Mouse (Mus musculus): ENCODE measurements at regions not wholly inside any gene's neighbourhood (a gene's known extent, or its start where the extent isn't known, plus 50 kb on each side); places are given as distances from the start of the nearest gene placed in this dataset.
A peak's percentile ranks its signal among the peaks of the same experiment; 100 is the strongest.

DNA sequence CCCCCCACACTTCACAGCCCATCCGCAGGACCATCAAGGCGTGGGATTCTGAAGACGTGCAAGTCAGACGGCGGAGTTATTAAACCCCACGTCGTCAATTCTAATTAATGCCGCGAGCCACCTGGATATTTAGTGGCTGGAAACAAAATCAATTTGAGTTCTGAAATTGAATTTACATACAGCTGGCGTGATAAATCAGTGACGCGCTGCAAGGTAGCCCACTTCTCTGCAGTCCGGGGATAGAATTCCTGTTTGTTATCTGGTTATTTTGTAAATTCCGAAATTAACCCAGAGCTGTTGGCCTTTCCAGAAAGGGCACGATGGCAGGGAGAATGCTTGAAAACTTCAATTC is 215.1 kb upstream of the Gm10131 start:
- WGBS (ENCODE audit: insufficient replicate concordance) = 8% methylated on average over 15 of the region's 15 CpGs
- H3K27ac ChIP-seq (ENCODE audit: low read depth, low read length) = no peak overlapping the region
- no peaks in the 10 kb centered on the region for H3K36me3 ChIP-seq (ENCODE audit: control insufficient read depth, insufficient read depth, low read length)
- peak overlapping the region; percentile 72 for H3K4me2 ChIP-seq
- peaks cover 6% of the 10 kb centered on the region; the same call in 1 of the 2 replicates for H3K4me1 ChIP-seq (ENCODE audit: control insufficient read depth, insufficient read depth, low read length)
- H3K4me3 ChIP-seq (ENCODE audit: low read depth, low read length) = peak overlapping the region; percentile 33
- H3K9me3 ChIP-seq (replicated peaks; ENCODE audit: control insufficient read depth, low read length) = no peaks in the 10 kb centered on the region
- H3K27me3 ChIP-seq (ENCODE audit: control insufficient read depth, insufficient read depth, low read length) = peaks cover 5% of the 10 kb centered on the region; the same call in 1 of the 2 replicates
- ATAC-seq (replicated peaks; ENCODE audit: insufficient number of reproducible peaks, low FRiP score, low TSS enrichment) = no peak
- peak overlapping the region; percentile 39; the same call in 1 of the 2 replicates for H3K9ac ChIP-seq (ENCODE audit: low read depth, low read length)

DNA sequence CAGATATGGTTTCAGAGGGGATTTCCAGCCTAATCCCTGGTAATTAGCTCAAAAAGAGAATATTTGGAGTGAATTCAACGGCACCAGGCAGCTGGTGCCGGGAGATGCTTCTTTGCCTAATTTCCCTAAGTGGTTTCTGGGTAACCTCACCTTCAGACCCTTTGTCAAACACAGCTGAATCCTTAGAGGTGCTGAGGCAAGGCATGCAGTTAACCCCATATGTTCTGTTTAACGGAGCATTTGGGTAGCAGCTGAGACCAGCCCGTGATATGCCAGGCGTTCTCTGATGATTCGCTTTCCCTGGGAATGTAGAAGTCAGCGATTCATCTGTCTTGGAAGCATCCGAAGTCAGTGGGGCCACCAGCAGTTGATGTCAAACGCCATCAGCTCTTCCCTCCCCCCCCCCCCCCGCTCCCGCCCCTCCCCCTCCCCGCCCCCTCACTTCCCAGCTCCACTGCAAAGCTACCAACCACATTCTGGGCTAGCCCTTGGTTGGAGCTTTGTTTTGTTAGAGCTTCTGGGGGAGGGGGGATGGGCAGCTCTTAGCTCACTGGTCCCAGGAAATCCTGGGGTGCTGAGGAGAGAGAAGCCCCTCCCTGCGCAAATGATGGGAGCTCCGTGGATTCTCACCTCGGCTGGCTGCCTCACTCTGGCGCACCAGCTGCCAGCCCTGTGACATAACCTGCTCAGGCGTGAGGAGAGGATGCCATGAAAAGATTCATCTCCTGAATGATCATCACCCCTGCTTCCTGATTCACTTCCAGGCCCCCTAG is 214.5 kb upstream of the Gm10131 start:
- 3% methylated on average over 14 of the region's 17 CpGs for WGBS (ENCODE audit: insufficient replicate concordance)
- H3K27me3 ChIP-seq (ENCODE audit: control insufficient read depth, insufficient read depth, low read length) = peaks cover 5% of the 10 kb centered on the region; the same call in 1 of the 2 replicates
- H3K4me1 ChIP-seq (ENCODE audit: control insufficient read depth, insufficient read depth, low read length) = peaks cover 6% of the 10 kb centered on the region; the same call in 1 of the 2 replicates
- H3K4me3 ChIP-seq (ENCODE audit: low read depth, low read length) = peak overlapping the region; percentile 33
- H3K4me2 ChIP-seq = peak overlapping the region; percentile 72
- no peaks in the 10 kb centered on the region for H3K36me3 ChIP-seq (ENCODE audit: control insufficient read depth, insufficient read depth, low read length)
- H3K27ac ChIP-seq (ENCODE audit: low read depth, low read length) = no peak overlapping the region
- H3K9me3 ChIP-seq (replicated peaks; ENCODE audit: control insufficient read depth, low read length) = no peaks in the 10 kb centered on the region
- ATAC-seq (replicated peaks; ENCODE audit: insufficient number of reproducible peaks, low FRiP score, low TSS enrichment) = no peak
- peak overlapping the region; percentile 39; the same call in 1 of the 2 replicates for H3K9ac ChIP-seq (ENCODE audit: low read depth, low read length)

DNA sequence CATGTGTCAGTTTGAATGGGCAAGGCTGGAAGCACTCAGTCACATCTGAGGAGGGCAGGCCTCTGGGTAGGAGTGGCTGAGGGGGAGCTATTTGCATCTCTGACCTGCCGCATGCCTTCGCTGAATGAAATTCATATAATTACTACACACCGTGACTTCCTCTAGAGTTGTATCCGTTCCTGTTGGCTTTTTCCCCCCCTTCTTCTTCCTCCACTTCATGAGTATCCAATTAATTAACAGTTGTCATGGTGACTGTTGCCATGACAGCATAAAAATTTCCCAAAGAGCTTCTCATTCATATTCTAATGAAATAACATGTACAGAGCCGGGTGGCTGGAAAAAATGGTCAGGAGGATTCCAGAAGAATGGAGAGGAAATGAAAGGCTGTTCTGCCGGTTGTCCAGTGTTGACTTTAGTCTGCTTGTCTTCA is 208.6 kb upstream of the Gm10131 start:
- Histone ChIP-seq H3K27me3 (ENCODE audit: control insufficient read depth, insufficient read depth, low read length) (no peaks in the 10 kb centered on the region), H3K9me3 (replicated peaks; ENCODE audit: control insufficient read depth, low read length) (no peaks in the 10 kb centered on the region), H3K4me2 (no peak overlapping the region), H3K4me3 (ENCODE audit: low read depth, low read length) (no peak overlapping the region), H3K27ac (ENCODE audit: low read depth, low read length) (no peak overlapping the region), H3K9ac (ENCODE audit: low read depth, low read length) (no peak overlapping the region), H3K36me3 (ENCODE audit: control insufficient read depth, insufficient read depth, low read length) (no peaks in the 10 kb centered on the region), H3K4me1 (ENCODE audit: control insufficient read depth, insufficient read depth, low read length) (no peaks in the 10 kb centered on the region)
- WGBS (ENCODE audit: insufficient replicate concordance) = 77% methylated on average over 6 of the region's 6 CpGs
- ATAC-seq (replicated peaks; ENCODE audit: insufficient number of reproducible peaks, low FRiP score, low TSS enrichment) = no peak

DNA sequence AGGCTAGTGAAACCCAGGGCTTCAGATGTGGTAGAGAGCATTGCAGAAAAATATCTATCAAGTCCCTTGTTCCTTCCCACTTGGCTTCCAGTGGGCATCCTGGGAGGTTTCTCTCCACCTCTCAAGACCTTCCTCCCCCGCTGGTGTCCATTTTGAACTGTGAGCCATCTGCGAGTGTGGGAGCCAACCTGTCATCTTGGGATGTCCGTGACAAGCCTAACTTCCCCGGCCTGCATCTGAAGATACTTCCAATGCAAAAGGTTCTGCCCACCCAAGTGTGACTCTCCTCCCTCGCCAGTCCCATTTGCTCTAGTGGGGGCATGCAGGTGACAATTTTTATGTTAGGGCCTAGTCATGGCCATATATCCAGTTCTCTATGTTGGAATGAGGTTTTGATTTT is 208.2 kb upstream of the Gm10131 start:
- no peaks in the 10 kb centered on the region for H3K36me3 ChIP-seq (ENCODE audit: control insufficient read depth, insufficient read depth, low read length)
- 83% methylated on average over 5 of the region's 5 CpGs for WGBS (ENCODE audit: insufficient replicate concordance)
- no peak overlapping the region for H3K4me2 ChIP-seq
- no peak overlapping the region for H3K4me3 ChIP-seq (ENCODE audit: low read depth, low read length)
- H3K27me3 ChIP-seq (ENCODE audit: control insufficient read depth, insufficient read depth, low read length) = no peaks in the 10 kb centered on the region
- no peak overlapping the region for H3K9ac ChIP-seq (ENCODE audit: low read depth, low read length)
- H3K9me3 ChIP-seq (replicated peaks; ENCODE audit: control insufficient read depth, low read length) = no peaks in the 10 kb centered on the region
- H3K4me1 ChIP-seq (ENCODE audit: control insufficient read depth, insufficient read depth, low read length) = no peaks in the 10 kb centered on the region
- no peak overlapping the region for H3K27ac ChIP-seq (ENCODE audit: low read depth, low read length)
- no peak for ATAC-seq (replicated peaks; ENCODE audit: insufficient number of reproducible peaks, low FRiP score, low TSS enrichment)

DNA sequence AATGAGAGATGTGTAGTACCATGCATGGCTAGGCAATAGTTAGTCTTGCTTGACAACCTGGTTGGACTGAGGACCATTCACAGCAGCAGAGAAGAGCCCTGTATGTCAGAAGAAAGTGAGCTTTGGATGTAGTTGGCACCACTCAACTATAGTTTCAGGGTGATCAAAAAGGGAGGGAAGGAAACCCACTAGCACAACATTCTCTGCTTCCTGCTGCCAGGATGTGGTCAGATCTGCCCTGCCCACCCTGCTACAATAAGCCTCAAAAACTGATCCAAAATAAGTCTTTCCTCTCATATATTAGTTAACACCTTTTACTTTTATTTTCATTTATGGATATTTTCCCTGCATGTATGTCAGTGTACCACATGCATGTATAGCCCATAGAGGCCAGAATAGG is 203.7 kb upstream of the Gm10131 start:
- H3K27ac ChIP-seq (ENCODE audit: low read depth, low read length) = no peak overlapping the region
- H3K36me3 ChIP-seq (ENCODE audit: control insufficient read depth, insufficient read depth, low read length) = no peaks in the 10 kb centered on the region
- H3K9ac ChIP-seq (ENCODE audit: low read depth, low read length) = no peak overlapping the region
- H3K4me2 ChIP-seq = no peak overlapping the region
- ATAC-seq (replicated peaks; ENCODE audit: insufficient number of reproducible peaks, low FRiP score, low TSS enrichment) = no peak
- H3K9me3 ChIP-seq (replicated peaks; ENCODE audit: control insufficient read depth, low read length) = no peaks in the 10 kb centered on the region
- no peaks in the 10 kb centered on the region for H3K27me3 ChIP-seq (ENCODE audit: control insufficient read depth, insufficient read depth, low read length)
- no peak overlapping the region for H3K4me3 ChIP-seq (ENCODE audit: low read depth, low read length)
- H3K4me1 ChIP-seq (ENCODE audit: control insufficient read depth, insufficient read depth, low read length) = no peaks in the 10 kb centered on the region

DNA sequence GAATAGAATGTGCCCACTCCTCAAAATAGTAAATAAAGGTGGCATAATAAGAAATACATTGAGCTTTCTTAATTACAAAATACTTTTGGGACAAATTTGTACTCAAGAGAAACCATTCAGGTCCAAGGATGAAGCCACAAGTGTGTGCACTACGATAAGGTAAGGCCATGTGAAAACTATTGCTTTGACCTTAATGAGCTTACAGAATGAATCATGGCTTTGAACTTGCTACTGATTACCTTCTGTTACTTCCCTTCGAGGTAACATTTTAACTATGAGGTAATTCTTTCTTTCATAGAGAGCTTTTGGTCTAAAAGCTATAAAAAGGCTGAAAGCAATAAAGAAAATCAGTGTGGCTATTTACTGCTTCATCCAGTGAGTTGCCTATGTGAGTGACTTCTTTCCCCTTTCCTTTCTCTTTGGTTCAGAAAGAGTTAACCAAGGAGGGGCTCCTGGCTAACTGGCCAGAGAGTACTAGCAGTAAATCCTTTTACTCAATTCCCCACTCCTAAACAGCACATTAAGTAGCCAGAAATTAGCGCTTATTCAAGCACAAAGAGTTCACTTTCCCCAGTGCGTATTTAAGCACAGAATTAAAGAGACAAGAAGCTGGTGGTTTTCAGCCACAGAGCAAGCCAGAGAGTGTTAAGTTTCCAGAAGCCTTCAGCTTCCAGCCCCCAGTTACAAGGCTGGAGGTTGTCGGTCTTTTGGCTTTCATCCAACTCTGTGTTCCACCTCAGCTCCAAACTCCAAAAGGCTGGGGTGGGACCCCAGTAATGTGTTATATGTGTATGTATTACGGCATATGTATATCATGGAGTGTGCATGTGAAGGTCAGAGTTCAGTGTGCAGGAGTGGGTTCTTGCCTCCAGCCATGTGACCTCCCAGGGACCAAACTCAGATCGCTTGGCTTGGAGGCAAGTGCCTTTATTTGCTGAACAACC is 194.3 kb upstream of the Gm10131 start:
- ATAC-seq (replicated peaks; ENCODE audit: insufficient number of reproducible peaks, low FRiP score, low TSS enrichment) = no peak
- Histone ChIP-seq H3K27ac (ENCODE audit: low read depth, low read length) (no peak overlapping the region), H3K9ac (ENCODE audit: low read depth, low read length) (no peak overlapping the region), H3K4me3 (ENCODE audit: low read depth, low read length) (no peak overlapping the region), H3K4me2 (no peak overlapping the region), H3K4me1 (ENCODE audit: control insufficient read depth, insufficient read depth, low read length) (peaks cover 2% of the 10 kb centered on the region; the same call in 1 of the 2 replicates), H3K9me3 (replicated peaks; ENCODE audit: control insufficient read depth, low read length) (no peaks in the 10 kb centered on the region), H3K36me3 (ENCODE audit: control insufficient read depth, insufficient read depth, low read length) (no peaks in the 10 kb centered on the region), H3K27me3 (ENCODE audit: control insufficient read depth, insufficient read depth, low read length) (no peaks in the 10 kb centered on the region)
- whole genome bisulfite sequencing (ENCODE audit: insufficient replicate concordance) = 51% methylated on average over 7 of the region's 7 CpGs

DNA sequence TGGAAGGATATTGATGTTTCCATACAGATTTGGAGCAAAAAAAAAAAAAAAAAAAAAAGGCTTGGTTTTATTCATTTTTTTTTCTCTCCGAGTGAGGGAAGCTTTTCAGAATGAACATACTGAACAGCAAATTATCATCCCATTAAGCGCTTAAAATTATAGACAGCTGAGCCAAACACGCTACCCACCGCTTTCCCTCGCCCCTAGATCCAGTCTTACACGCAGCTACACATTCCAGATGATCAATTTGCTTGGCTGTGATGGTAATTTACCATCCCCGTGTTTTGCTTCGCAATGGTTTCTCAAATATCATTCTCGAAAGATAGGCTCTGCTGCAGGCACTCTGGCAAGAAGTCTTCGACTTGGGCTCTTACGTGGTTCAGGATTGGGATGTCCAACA is 192.3 kb upstream of the Gm10131 start:
- Histone ChIP-seq H3K9me3 (replicated peaks; ENCODE audit: control insufficient read depth, low read length) (no peaks in the 10 kb centered on the region), H3K4me3 (ENCODE audit: low read depth, low read length) (no peak overlapping the region), H3K36me3 (ENCODE audit: control insufficient read depth, insufficient read depth, low read length) (no peaks in the 10 kb centered on the region), H3K27me3 (ENCODE audit: control insufficient read depth, insufficient read depth, low read length) (no peaks in the 10 kb centered on the region), H3K9ac (ENCODE audit: low read depth, low read length) (no peak overlapping the region), H3K4me1 (ENCODE audit: control insufficient read depth, insufficient read depth, low read length) (peaks cover 8% of the 10 kb centered on the region; the same call in 1 of the 2 replicates), H3K27ac (ENCODE audit: low read depth, low read length) (no peak overlapping the region), H3K4me2 (no peak overlapping the region)
- no peak for ATAC-seq (replicated peaks; ENCODE audit: insufficient number of reproducible peaks, low FRiP score, low TSS enrichment)
- 88% methylated on average over 11 of the region's 11 CpGs for WGBS (ENCODE audit: insufficient replicate concordance)

DNA sequence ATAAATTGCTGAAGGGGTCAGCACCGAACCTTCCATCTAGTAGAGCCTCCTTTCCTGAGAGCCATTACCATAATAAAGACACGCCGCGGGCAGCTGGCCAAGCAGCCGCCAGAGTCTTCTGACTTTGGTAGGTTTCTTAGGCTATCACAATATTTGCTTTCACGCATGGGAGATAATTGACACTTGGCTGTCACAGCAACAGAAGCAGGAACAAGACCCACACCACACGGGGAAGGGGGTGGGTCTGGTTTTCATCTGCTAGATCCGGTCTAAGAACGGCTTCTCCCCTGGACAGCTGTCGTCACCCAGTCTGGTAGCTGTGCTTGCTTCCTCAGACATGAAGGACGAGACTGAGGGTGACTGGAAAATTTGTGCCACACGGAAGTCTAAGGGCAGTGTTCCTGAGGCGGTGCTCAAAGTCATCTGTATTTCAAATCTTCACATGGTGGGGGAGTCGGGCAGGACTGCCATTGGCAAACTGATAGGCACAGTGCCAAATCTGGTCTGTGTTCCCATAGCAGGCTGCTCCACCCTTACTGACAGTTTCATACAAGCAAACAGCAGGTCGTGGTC is 188.9 kb upstream of the Gm10131 start:
- Histone ChIP-seq H3K27me3 (ENCODE audit: control insufficient read depth, insufficient read depth, low read length) (no peaks in the 10 kb centered on the region), H3K4me3 (ENCODE audit: low read depth, low read length) (no peak overlapping the region), H3K9me3 (replicated peaks; ENCODE audit: control insufficient read depth, low read length) (no peaks in the 10 kb centered on the region), H3K4me2 (peak overlapping the region; percentile 40), H3K27ac (ENCODE audit: low read depth, low read length) (peak overlapping the region; percentile 36; the same call in 1 of the 2 replicates), H3K9ac (ENCODE audit: low read depth, low read length) (0 out of 2 replicates have a peak overlapping the region, but pooled peaks have one; percentile 23), H3K36me3 (ENCODE audit: control insufficient read depth, insufficient read depth, low read length) (no peaks in the 10 kb centered on the region), H3K4me1 (ENCODE audit: control insufficient read depth, insufficient read depth, low read length) (peaks cover 8% of the 10 kb centered on the region; the same call in 1 of the 2 replicates)
- 33% methylated on average over 15 of the region's 15 CpGs for WGBS (ENCODE audit: insufficient replicate concordance)
- ATAC-seq (replicated peaks; ENCODE audit: insufficient number of reproducible peaks, low FRiP score, low TSS enrichment) = peak; percentile 35; the same call in 1 of the 2 replicates

Data from heart, embryonic 11.5 days (tissue).